Mouse (Mus musculus) myocyte (in vitro differentiated cells): ENCODE data around the gene Scamp4.

ENCODE experiments used
- CEBPB ChIP-seq: IDR thresholded peaks from 2 replicates; pipeline ENCODE4 v1.6.1; 2011; ENCODE audit warnings: mild to moderate bottlenecking, moderate library complexity; ENCODE audit not compliant: poor library complexity, insufficient read depth, severe bottlenecking
- E2F4 ChIP-seq: IDR thresholded peaks from one replicate; pipeline ENCODE4 v1.6.1; 2011; ENCODE audit warnings: mild to moderate bottlenecking, control low read depth, moderate library complexity; ENCODE audit not compliant: insufficient read depth
- MAX ChIP-seq: IDR thresholded peaks from one replicate; pipeline ENCODE4 v1.6.1; 2011; ENCODE audit warnings: low read depth, mild to moderate bottlenecking, control low read depth
- MYOG ChIP-seq, 3 experiments: IDR thresholded peaks; one replicate each; pipeline ENCODE4 v1.6.1; 2011; ENCODE audit warnings: control low read depth in 2 of 3, low read depth in 2 of 3, mild to moderate bottlenecking in 2 of 3; ENCODE audit not compliant: insufficient read length in 2 of 3, control insufficient read depth in 1 of 3, insufficient read depth in 1 of 3
- POLR2A ChIP-seq: IDR thresholded peaks from one replicate; pipeline ENCODE4 v1.6.1; 2011; ENCODE audit warnings: low read depth, mild to moderate bottlenecking, control low read depth, moderate library complexity; ENCODE audit not compliant: insufficient read length
- POLR2AphosphoS2 ChIP-seq: IDR thresholded peaks from one replicate; pipeline ENCODE4 v1.6.1; 2011; ENCODE audit warnings: low read depth, control low read depth; ENCODE audit not compliant: insufficient read length
- TCF3 ChIP-seq: IDR thresholded peaks from one replicate; pipeline ENCODE4 v1.6.1; 2011; ENCODE audit warnings: low read depth, control low read depth; ENCODE audit not compliant: insufficient read length

GRCm38 (mm10) chr10:80568876-80569275 lies 33.8 kb upstream of the Scamp4 start:
- TF ChIP-seq MAX, result no peak
- no peak for TF ChIP-seq POLR2A
- no peak for TF ChIP-seq POLR2AphosphoS2
- TF ChIP-seq MYOG (IDR thresholded peaks at IDR 0.05; ENCODE audit: control insufficient read depth in 1 of 3, insufficient read depth in 1 of 3, insufficient read length in 2 of 3, low read depth in 2 of 3), result no peak
- TF ChIP-seq CEBPB, result no peak
- no peak for TF ChIP-seq E2F4
- TF ChIP-seq TCF3, result no peak
